Mouse (Mus musculus) heart, postnatal 0 days (tissue): ENCODE measurements around the gene 6330409D20Rik. TPM values are rescaled to one million over a fixed set of nuclear protein-coding genes. Genes with fewer than 3 reads are reported as not detected.

Experiments
- ATAC-seq: fragments of 200-750 bp; cut with Nextera tagmentation; 2 replicates; pipeline ENCODE4 v1.8.0; 2017; ENCODE audit warnings: low read depth, moderate number of reproducible peaks, moderate library complexity; ENCODE audit not compliant: insufficient read depth
- DNase-seq: peaks from one replicate; pipeline ENCODE4 v3.0.0-alpha.2; 2016; ENCODE audit warnings: low spot score
- H3K27ac ChIP-seq: fragments of 300-500 bp; sonication (generic); 2 replicates; pipeline ENCODE4 v1.5.1; 2014; ENCODE audit warnings: low read depth, mild to moderate bottlenecking
- H3K27me3 ChIP-seq: fragments of 300-500 bp; sonication (generic); 2 replicates; pipeline ENCODE4 v1.6.1; 2014; ENCODE audit warnings: low read length, mixed read lengths; ENCODE audit not compliant: control insufficient read depth, insufficient read depth
- H3K36me3 ChIP-seq: fragments of 300-500 bp; sonication (generic); replicated peaks from 2 replicates; pipeline ENCODE4 v1.6.1; 2014; ENCODE audit warnings: low read length, mixed read lengths; ENCODE audit not compliant: control insufficient read depth, insufficient read depth
- H3K4me1 ChIP-seq: fragments of 300-500 bp; sonication (generic); 2 replicates; pipeline ENCODE4 v1.6.1; 2014; ENCODE audit warnings: antibody characterized with exemption; ENCODE audit not compliant: control insufficient read depth, insufficient read depth
- H3K4me2 ChIP-seq: fragments of 300-500 bp; sonication (generic); 2 replicates; pipeline ENCODE4 v1.6.1; 2014; ENCODE audit warnings: low read depth, mild to moderate bottlenecking, low read length, moderate library complexity
- H3K4me3 ChIP-seq: fragments of 300-500 bp; sonication (generic); 2 replicates; pipeline ENCODE4 v1.5.1; 2014; ENCODE audit warnings: low read depth, low read length
- H3K9ac ChIP-seq: fragments of 300-500 bp; sonication (generic); replicated peaks from 2 replicates; pipeline ENCODE4 v1.6.1; 2014; ENCODE audit warnings: low read depth, low read length, mixed read lengths
- H3K9me3 ChIP-seq: fragments of 300-500 bp; sonication (generic); replicated peaks from 2 replicates; pipeline ENCODE4 v1.6.1; 2016; ENCODE audit warnings: low read length; ENCODE audit not compliant: control insufficient read depth
- CTCF ChIP-seq: IDR thresholded peaks from 2 replicates; pipeline ENCODE4 v1.5.1; 2016; ENCODE audit warnings: antibody characterized with exemption, control low read depth, low read depth
- EP300 ChIP-seq: IDR thresholded peaks from 2 replicates; pipeline ENCODE4 v1.6.1; 2016; ENCODE audit warnings: antibody characterized with exemption, low read depth
- WGBS: fragments of 180-500 bp; shearing (Covaris S2); extraction: QIAGEN DNeasy Blood & Tissue Kit; methylation state at CpG from one replicate; pipeline ENCODE4 v1.1.7; 2014; 5-methylcytosine and 5-hydroxymethylcytosine counted together
- polyA plus RNA-seq: library from polyadenylated mRNA; unstranded; fragments of >200 nt; fragmentation: Nextera tagmentation; extraction: Ambion mirVana; gene quantifications from 2 replicates; pipeline ENCODE4 v1.2.1, GENCODE M21; 2015
- total RNA-seq: library from RNA; depleted of rRNA; stranded (reverse); fragments of >200 nt; gene quantifications from 2 replicates; pipeline ENCODE4 v1.2.3, GENCODE M21; 2014; ENCODE audit warnings: low replicate concordance

Gene 6330409D20Rik
- total and polyA plus RNA-seq, 2 experiments from 2014 or later: 0.15 TPM; not detected in 1

DNA sequence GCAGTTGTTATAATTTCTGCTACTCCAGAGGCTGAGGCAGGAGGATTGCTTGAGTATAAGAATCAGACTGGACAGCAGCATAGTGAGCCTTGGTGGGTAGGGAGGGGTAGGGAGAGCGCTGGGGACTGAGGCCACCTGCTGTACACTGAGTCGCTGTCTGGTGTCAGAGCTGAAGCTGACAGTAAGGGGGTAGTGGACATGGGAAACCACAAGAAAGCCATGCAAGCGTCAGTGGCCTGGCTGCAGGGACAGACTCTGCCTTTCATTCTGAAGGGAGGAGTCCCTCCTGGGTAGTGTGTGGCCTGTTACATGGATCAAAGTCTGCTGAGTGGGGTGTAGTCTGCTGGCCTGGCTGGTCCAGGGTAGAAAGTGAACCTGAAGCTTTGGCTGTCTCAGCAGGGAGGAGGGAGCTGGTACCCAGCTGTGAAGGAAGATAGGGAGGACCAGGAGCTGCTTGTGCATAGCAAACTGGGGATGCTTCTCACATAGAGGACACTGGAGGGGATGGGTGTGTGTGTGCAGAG lies 4.4 kb downstream of the 6330409D20Rik start:
- TF ChIP-seq CTCF: no peak
- no peak for TF ChIP-seq EP300
- H3K9ac ChIP-seq: no peak overlapping the region
- no peaks in the 10 kb centered on the region for H3K9me3 ChIP-seq
- H3K27me3 ChIP-seq: peaks cover 5% of the 10 kb centered on the region
- H3K4me2 ChIP-seq: no peak overlapping the region
- no peak overlapping the region for H3K4me3 ChIP-seq
- 39% methylated on average over 3 of the region's 3 CpGs for WGBS
- DNase-seq (no peak), ATAC-seq (no peak)
- no peaks in the 10 kb centered on the region; the same call in 1 of the 2 replicates for H3K36me3 ChIP-seq
- peak overlapping the region; percentile 87 for H3K27ac ChIP-seq
- peaks cover 5% of the 10 kb centered on the region for H3K4me1 ChIP-seq

DNA sequence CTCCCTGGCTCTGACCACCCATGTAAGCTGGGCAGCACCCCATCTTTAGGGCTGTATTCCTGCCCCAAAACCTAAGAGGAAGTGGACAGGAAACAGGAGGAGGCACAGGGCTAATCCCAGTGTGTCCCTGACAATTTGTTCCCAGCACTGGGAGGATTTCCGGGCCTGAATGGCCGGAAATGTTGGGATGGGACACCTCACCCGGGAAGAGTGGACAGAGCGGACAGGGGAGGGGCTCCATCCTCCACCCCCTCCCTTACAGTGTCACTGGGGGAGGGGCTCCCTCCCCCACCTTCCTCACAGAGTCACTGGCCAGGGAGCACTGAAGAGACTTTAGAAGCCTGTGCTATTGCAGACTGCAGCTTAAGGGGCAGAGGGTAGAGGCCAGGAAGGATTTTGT lies 5.9 kb downstream of the 6330409D20Rik start:
- H3K4me1 ChIP-seq: peaks cover 11% of the 10 kb centered on the region
- ATAC-seq: peak; percentile 76
- WGBS: 48% methylated on average over 4 of the region's 4 CpGs
- no peaks in the 10 kb centered on the region; the same call in 1 of the 2 replicates for H3K36me3 ChIP-seq
- no peak overlapping the region for H3K4me3 ChIP-seq
- H3K4me2 ChIP-seq: peak overlapping the region; percentile 31
- H3K27ac ChIP-seq: peak overlapping the region; percentile 87
- TF ChIP-seq CTCF (no peak), EP300 (peak; percentile 97)
- H3K9ac ChIP-seq: no peak overlapping the region
- no peaks in the 10 kb centered on the region for H3K27me3 ChIP-seq
- H3K9me3 ChIP-seq: no peaks in the 10 kb centered on the region
- DNase-seq: peak; percentile 74

DNA sequence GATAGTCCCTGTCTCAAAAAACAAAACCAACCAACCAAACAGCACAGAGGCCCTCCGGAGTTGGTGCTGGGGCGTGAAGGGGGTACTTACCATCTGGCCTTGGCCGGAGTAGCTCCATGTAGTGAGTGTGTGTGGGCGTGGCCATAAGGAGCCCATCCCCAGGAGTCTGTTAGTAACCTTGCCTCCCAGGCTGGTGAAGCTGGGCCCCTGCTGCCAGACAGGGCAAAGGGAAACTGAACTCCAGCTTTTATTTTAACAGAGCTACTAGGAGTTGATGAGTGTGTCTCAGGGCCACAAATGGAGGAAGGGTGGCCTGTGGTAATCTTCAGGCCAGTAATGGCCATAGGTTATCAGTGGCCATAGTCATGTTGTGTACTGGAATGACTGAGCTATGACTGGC lies 6.3 kb downstream of the 6330409D20Rik start:
- ATAC-seq (peak; percentile 46), DNase-seq (peak; percentile 18)
- Histone ChIP-seq H3K36me3 (no peaks in the 10 kb centered on the region; the same call in 1 of the 2 replicates), H3K4me3 (no peak overlapping the region), H3K9me3 (no peaks in the 10 kb centered on the region), H3K4me2 (no peak overlapping the region), H3K9ac (no peak overlapping the region), H3K27me3 (no peaks in the 10 kb centered on the region), H3K27ac (peak overlapping the region; percentile 87), H3K4me1 (peaks cover 11% of the 10 kb centered on the region)
- TF ChIP-seq CTCF: no peak
- no peak for TF ChIP-seq EP300
- 44% methylated on average over 4 of the region's 4 CpGs for WGBS

DNA sequence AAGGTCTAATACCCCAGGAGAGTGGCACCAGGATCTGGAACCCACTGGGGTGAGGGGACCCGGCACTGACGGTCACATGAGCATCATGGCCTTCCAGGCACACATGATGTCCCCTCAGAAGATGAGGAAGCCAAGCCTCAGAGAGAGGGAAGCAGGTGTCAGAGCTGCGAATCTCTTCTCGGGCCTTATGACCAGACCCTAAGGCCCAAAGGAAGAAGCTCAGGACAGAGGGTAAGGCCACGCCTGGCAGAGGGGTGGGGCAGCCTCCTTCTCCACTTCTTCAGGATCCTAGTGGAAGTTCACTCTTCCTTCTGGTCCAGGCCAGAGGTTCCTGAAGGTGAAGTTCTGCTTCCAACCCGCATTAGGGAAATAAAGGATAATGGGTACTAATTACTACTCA lies 8.1 kb downstream of the 6330409D20Rik start:
- no peak for TF ChIP-seq EP300
- no peak for TF ChIP-seq CTCF
- Histone ChIP-seq H3K27ac (peak overlapping the region; percentile 87), H3K4me1 (peaks cover 11% of the 10 kb centered on the region), H3K27me3 (no peaks in the 10 kb centered on the region), H3K4me2 (no peak overlapping the region), H3K9ac (no peak overlapping the region), H3K4me3 (no peak overlapping the region), H3K9me3 (no peaks in the 10 kb centered on the region), H3K36me3 (no peaks in the 10 kb centered on the region)
- WGBS: 62% methylated on average over 6 of the region's 6 CpGs
- DNase-seq (no peak), ATAC-seq (no peak)

DNA sequence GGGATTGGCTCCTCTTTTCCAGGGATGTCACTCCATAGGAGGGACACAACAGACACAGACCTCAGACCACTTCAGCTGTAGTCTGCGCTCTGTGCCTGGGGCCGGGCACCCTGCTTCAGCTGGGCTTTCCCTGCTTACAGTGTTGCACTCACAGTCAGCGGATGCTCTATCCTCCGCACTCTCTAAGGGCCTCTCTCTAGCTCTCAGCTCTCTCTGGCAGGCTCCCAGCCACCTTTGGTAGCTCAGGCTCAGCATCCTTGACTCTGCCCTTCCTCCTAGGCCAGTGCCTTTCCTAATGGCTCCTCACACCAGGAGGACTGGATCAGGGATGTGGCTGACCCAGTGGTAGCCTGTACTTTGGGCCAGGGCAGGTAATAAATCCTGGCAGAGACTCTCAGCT lies 8.9 kb downstream of the 6330409D20Rik start:
- Histone ChIP-seq H3K4me2 (no peak overlapping the region), H3K27ac (peak overlapping the region; percentile 87), H3K9me3 (no peaks in the 10 kb centered on the region), H3K27me3 (no peaks in the 10 kb centered on the region), H3K9ac (no peak overlapping the region), H3K4me3 (no peak overlapping the region), H3K36me3 (no peaks in the 10 kb centered on the region), H3K4me1 (peaks cover 11% of the 10 kb centered on the region)
- 51% methylated on average over 4 of the region's 4 CpGs for WGBS
- DNase-seq (no peak), ATAC-seq (no peak)
- TF ChIP-seq EP300 (no peak), CTCF (no peak)

DNA sequence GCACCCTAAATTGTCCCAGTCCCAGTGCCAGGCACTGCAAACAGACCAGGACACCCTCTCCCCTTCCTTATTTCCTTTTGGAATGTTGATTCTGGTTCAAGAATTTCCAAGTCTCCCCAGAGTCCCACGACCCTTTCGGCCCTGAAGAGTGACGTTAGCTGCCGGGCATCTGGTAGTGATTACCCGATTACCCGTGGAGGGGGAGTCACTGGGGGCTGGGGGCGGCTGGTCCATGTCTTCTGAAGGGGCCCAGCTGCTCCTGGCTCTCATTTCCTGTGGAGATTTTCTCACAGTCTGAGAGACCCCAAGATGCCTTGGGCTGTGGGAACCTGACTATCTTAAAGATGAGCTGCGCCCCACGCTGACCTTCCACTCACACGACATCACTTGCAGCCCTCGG lies 10.0 kb downstream of the 6330409D20Rik start:
- Histone ChIP-seq H3K9ac (0 out of 2 replicates have a peak overlapping the region, but pooled peaks have one; percentile 7), H3K4me1 (peaks cover 11% of the 10 kb centered on the region), H3K36me3 (no peaks in the 10 kb centered on the region), H3K4me3 (0 out of 2 replicates have a peak overlapping the region, but pooled peaks have one; percentile 10), H3K9me3 (no peaks in the 10 kb centered on the region), H3K4me2 (peak overlapping the region; percentile 53), H3K27ac (peak overlapping the region; percentile 87), H3K27me3 (no peaks in the 10 kb centered on the region)
- TF ChIP-seq EP300 (no peak), CTCF (no peak)
- ATAC-seq: no peak
- no peak for DNase-seq
- WGBS: 21% methylated on average over 11 of the region's 11 CpGs
